Mouse (Mus musculus) brown adipose tissue, adult 24 weeks (tissue): ENCODE measurements at regions not wholly inside any gene's neighbourhood (a gene's known extent, or its start where the extent isn't known, plus 50 kb on each side); places are given as distances from the start of the nearest gene placed in this dataset.
A peak's percentile ranks its signal among the peaks of the same experiment; 100 is the strongest.

Experiments used
- H3K27ac ChIP-seq: fragments of 200-500 bp; replicated peaks from 2 replicates; pipeline ENCODE4 v1.5.1; 2012; ENCODE audit warnings: low read depth, mild to moderate bottlenecking, low read length
- H3K4me1 ChIP-seq: fragments of 200-500 bp; 2 replicates; pipeline ENCODE4 v1.6.1; 2012; ENCODE audit warnings: low read length, mixed read lengths; ENCODE audit not compliant: control insufficient read depth, insufficient read depth, insufficient read length
- H3K4me3 ChIP-seq: fragments of 200-500 bp; 2 replicates; pipeline ENCODE4 v1.5.1; 2012; ENCODE audit warnings: low read depth, mild to moderate bottlenecking, low read length, moderate library complexity; ENCODE audit not compliant: insufficient read depth

DNA sequence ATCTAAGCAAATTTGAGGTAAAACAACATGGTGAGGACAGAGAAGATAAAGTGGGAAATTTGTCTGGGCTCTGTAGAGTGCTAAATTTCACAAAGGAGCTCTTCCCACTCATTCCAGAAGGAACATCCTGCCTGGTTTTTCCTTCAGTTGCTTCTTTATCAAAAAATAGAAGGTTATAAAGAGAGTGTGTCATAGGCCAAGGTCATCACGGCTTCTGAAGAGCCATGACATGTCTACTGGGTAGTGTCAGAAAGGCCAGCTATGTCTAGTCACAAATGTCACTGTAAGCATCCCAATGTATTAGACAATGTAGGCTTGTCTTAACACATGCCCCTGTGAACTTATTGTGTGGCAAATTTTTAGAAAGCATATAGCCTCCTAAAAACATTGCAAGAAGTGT lies 132.5 kb upstream of the Zeb2 start:
- Histone ChIP-seq H3K27ac (no peak overlapping the region), H3K4me1 (no peaks in the 10 kb centered on the region), H3K4me3 (no peak overlapping the region)

DNA sequence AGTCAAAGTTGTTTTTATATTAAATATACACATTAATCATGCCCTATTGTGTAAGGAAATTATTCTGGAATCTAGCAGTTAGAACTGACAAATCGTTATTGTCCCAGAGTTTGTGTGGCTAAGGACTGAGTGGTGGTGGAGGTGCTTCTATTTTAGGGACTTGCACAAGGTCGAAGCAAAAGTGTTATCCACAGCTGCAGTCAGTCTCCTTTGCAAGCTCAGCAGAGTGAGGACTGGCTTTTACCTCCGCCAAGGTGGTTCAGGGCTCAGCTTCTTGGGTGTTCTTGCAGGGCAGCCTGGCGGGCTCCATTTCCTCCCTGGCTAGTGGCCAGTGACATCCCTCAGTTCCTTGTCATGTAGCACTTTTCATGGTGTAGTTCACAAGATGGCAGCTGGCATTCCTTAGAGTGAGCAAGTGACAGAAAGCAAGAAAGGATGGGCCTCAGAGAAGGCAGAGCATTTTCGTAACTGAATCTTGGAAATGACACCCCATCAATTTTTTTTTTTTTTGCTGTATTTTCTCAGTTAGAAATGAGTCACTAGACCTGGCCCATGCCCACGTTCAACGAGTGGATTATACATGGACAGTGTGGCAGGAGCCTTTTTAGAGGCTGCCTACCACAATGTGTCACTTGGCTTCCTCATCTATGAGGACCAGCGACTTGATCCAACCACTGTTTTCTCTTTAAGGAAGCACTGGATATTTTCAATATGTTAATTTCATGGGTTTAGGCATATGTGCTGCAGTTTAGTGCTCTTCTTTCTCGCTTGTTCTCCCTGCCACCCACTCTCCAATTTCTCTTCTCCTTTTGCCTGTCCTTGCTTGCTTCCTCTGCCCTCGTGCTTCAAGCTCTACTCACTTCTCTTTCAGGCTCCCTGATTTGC lies 129.1 kb upstream of the Zeb2 start:
- Histone ChIP-seq H3K4me3 (no peak overlapping the region), H3K4me1 (no peaks in the 10 kb centered on the region), H3K27ac (peak overlapping the region; percentile 68)

DNA sequence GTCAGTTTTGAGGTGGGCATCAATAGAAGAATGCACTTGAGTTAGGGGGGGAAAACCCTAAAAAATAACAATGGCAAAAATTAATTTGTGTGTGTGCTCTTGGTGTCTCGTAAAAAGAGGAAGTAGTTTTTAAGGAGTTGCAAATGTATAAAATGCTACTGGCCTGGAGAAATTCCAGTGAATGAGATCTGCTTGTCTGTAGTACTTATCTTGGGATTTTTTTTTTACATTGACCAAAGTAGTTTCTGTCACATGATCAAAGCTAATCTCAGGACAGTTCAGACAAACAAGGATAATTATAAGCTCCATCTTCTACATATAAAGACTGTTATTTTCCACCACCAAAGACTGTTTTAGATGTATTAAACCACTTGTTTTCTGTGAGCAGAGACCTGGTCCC lies 128.3 kb upstream of the Zeb2 start:
- no peak overlapping the region for H3K4me3 ChIP-seq
- H3K4me1 ChIP-seq, result no peaks in the 10 kb centered on the region
- H3K27ac ChIP-seq, result no peak overlapping the region

DNA sequence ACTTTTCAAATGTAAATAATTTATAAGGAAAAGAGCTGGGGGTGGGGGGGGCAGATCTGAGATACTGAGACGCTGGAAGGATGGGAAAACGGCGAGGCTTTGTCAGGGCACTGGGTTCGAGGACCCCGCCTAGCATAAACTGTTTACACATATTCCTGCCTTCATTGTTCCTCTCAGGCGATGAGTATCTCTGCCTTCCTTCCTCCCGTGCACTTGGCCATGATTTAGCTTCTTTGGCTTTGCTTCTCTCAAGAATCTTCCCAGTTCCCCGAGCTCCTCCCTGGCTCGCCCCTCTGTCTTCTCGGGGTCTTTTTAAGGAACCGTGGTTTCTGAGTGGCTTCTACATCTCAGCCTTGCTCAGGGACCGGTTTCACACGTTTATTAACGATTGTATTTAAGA lies 127.3 kb upstream of the Zeb2 start:
- Histone ChIP-seq H3K4me1 (no peaks in the 10 kb centered on the region), H3K27ac (peak overlapping the region; percentile 52), H3K4me3 (peak overlapping the region; percentile 32; the same call in 1 of the 2 replicates)

DNA sequence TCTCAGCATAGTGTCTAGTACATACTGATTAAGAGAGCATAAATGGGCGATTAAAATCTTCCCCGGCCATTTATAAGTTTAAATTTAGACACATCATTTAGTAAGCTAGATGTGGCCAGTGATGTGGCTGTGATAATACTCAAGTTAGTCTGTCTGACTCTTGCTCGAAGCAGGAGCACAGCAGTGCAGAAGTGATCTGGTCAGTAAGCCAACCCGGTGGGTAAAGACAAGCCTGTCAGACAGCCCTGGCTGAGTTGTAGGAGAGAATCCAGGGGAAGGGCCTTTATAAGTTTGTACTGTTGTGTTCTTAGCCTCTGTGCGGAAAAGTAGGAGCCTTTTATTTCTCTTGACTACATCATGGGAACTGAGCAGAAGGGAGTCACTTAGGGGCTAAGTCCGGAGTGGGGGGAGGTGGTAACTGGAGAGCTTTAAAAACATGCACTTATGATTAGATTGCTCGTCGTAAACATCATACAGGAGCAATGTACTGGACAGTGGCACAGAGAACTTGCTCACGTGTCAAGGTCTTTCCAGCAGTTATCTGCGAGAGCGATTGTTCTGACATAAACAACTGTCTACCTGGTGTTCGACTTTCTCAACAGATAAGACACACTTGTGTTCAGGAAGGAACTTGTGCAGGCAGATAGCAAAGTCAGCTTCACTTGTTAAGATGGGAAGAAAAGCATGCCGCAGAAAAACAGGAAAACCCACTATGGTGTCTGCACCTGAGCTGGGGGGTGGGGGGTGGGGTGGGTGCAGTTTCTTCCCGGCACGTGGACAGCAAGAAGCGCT lies 122.5 kb upstream of the Zeb2 start:
- Histone ChIP-seq H3K27ac (peak overlapping the region; percentile 70), H3K4me3 (no peak overlapping the region), H3K4me1 (no peaks in the 10 kb centered on the region)

DNA sequence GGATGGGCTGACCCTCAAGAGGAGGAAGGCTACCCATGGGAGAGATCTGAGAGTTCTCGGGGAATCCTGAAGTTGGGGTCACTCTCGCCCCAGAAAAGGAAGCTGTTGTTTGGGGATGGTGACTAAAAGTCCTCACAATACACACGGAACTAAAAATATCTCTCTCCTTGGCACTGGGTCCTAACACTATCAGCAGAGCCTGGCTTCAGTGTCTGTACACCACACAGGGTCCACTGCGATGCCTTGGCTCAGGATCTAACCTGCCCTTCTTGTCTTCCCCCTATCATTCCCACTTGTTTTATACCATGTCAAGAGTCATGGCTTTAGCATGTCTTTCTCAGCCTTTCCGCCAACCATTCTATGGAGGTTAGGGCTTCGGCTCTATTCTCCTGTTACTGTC lies 121.8 kb upstream of the Zeb2 start:
- Histone ChIP-seq H3K4me1 (no peaks in the 10 kb centered on the region), H3K27ac (peak overlapping the region; percentile 70), H3K4me3 (no peak overlapping the region)

DNA sequence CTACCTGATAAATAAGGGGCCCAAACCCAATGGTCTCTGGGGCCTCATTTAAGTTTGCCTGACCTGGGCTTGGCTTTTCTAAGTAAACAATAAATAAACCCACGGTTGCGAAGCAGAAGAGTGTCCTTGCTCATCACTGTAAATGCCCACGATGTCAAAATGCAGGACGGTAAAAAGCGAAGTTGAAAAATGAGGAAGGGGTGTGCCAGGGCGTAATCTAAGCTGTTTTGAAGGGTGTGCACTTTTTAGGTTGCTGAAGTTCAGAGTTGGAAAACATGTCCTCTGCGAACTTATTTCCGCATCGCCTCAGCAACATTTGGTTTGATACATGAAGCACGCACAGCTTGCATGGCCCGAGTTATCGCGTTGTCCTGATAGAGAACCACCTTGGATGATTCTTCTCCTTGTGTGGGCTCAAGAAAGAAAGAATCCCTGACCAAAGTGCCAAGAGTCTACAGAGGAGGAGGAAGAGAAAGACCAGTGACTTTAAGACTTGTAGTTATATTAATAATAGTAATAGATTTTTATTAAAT lies 119.0 kb upstream of the Zeb2 start:
- Histone ChIP-seq H3K27ac (peak overlapping the region; percentile 76), H3K4me3 (no peak overlapping the region), H3K4me1 (no peaks in the 10 kb centered on the region)

GRCm38 (mm10) chr2:45234148-45234547 lies 117.0 kb upstream of the Zeb2 start:
- Histone ChIP-seq H3K4me3 (no peak overlapping the region), H3K4me1 (no peaks in the 10 kb centered on the region; the same call in 1 of the 2 replicates), H3K27ac (no peak overlapping the region)

GRCm38 (mm10) chr2:45230351-45231209 lies 113.4 kb upstream of the Zeb2 start:
- H3K4me1 ChIP-seq, result no peaks in the 10 kb centered on the region; the same call in none of the 2 replicates
- H3K4me3 ChIP-seq, result no peak overlapping the region
- peak overlapping the region; percentile 70; the same call in 1 of the 2 replicates for H3K27ac ChIP-seq

DNA sequence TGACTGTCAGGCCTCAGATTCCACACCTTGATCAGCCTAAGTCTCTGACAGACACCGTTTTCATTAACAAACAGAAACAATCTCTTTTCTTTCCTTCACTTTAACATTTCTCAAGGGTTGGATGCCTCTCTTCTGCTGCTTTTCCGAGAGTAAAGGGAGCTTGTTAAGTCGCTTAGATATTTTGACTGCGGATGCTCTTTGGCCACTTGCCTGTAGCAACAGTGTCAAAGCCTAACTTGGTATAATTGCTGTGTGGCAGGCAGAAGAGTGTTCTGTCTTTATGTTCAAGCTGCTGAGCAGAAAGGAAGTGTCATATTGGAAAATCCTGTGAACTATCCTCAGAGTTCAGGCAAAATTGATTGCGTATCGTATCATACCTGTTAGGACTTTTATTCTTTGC lies 112.3 kb upstream of the Zeb2 start:
- no peaks in the 10 kb centered on the region; the same call in none of the 2 replicates for H3K4me1 ChIP-seq
- no peak overlapping the region for H3K27ac ChIP-seq
- H3K4me3 ChIP-seq, result no peak overlapping the region

- no peaks in the 10 kb centered on the region; the same call in none of the 2 replicates for H3K4me1 ChIP-seq
- H3K4me3 ChIP-seq, result no peak overlapping the region
- H3K27ac ChIP-seq, result no peak overlapping the region
Measured at GRCm38 (mm10) chr2:45227276-45227944, 110.2 kb upstream of the Zeb2 start.

DNA sequence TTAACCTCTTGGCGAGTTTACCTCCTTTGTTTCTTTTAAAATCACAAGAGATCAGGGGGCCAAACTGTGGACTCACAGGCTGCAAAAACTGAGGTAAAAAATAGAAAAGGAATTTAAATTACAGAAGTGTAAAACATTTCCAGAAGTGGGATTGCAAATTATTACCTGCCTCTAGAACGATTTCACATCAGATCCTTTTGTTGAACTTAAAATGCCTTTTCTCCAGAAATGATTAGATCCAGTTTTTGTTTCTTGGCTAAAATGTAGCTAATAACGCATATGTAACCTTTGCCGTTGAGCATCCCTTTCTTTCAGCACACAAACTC lies 108.8 kb upstream of the Zeb2 start:
- Histone ChIP-seq H3K4me3 (no peak overlapping the region), H3K4me1 (no peaks in the 10 kb centered on the region; the same call in none of the 2 replicates), H3K27ac (no peak overlapping the region)

DNA sequence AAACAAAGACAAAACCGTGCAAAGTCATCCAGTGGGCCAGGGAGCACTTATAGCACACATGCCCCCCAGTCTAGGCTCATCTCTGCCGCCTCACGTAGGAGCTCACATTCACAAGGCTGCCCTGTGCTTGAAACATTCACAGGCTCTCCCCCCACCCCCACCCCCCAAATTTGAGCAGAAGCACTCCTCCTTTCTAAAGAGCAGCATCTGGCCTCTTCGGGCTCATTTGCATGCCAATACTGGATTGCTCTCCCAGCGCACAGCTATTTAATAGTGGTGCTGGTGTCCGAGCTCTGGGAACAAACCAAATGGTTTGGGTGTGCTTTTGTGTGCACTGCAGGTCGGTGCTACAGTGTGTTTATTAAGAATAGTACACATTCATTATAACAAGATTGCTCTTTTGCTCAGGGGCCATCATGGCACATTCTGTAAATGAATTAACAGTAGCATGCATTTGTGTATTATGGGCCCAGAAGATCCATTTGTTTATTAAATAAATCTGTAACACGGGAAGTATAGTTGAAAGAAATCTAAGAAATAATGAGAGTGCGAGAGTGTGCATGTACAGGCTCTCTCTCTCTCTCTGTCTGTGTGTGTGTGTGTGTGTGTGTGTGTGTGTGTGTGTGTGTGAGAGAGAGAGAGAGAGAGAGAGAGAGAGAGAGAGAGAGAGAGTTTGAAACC lies 108.3 kb upstream of the Zeb2 start:
- Histone ChIP-seq H3K4me1 (no peaks in the 10 kb centered on the region; the same call in none of the 2 replicates), H3K4me3 (no peak overlapping the region), H3K27ac (no peak overlapping the region)

- Histone ChIP-seq H3K27ac (no peak overlapping the region), H3K4me1 (no peaks in the 10 kb centered on the region; the same call in 1 of the 2 replicates), H3K4me3 (no peak overlapping the region)
Measured at GRCm38 (mm10) chr2:45222213-45222612, 105.0 kb upstream of the Zeb2 start.
